Mouse (Mus musculus): ENCODE measurements around the gene Tas2r139. TPM values are rescaled to one million over a fixed set of nuclear protein-coding genes. Genes with fewer than 3 reads are reported as not detected.

The Tas2r139 gene
- not detected for total RNA-seq (2023)

DNA sequence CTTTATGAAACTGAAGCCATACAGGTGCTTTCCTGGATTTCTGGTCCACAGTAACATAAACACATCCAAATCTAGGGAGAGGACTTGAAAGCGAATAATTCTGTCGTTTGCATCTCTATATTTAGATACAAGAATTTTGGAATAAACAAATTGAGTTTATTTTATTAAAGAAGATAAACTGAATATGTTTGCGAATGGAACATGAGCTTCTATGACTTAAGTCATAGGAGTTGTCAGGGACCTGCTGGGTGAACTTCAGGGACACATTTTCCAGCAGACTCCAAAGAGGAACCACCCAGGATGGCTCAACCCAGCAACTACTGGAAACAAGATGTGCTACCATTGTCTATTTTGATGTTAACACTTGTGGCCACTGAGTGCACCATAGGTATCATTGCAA, at the start of gene Tas2r139:
Gene Tas2r139, plus strand, starts transcription at position 301 of the 400 bp plus-strand sequence.

Other genes starting within 250 kb of the Tas2r139 start
- gene Sval1, start 189.3 kb upstream of the Tas2r139 start, total RNA-seq (2023), result not detected
- not detected for gene Sval3, start 172.8 kb upstream of the Tas2r139 start, total RNA-seq (2023)
- gene Sva, start 102.5 kb upstream of the Tas2r139 start, total RNA-seq (2023), result not detected
- not detected for gene Tas2r144, start 74.4 kb downstream of the Tas2r139 start, total RNA-seq (2023)
- 10 to 100 TPM in 1 of 2 experiments, 1 to 10 TPM in 1; 7.4 to 11.6 TPM for gene Gstk1, start 105.0 kb downstream of the Tas2r139 start, total RNA-seq (2023)
- gene Tmem139, start 121.0 kb downstream of the Tas2r139 start, total RNA-seq (2023), result not detected
- gene Casp2, start 124.0 kb downstream of the Tas2r139 start, total RNA-seq (2023), result 100 to 1,000 TPM; 102 to 106 TPM
- 1 to 10 TPM; 1.4 to 1.5 TPM for gene Clcn1, start 145.7 kb downstream of the Tas2r139 start, total RNA-seq (2023)
- under 1 TPM; 0.35 to 0.53 TPM for gene Fam131b, start 183.7 kb downstream of the Tas2r139 start, total RNA-seq (2023)
- 100 to 1,000 TPM; 169 to 198 TPM for gene Zyx, start 208.7 kb downstream of the Tas2r139 start, total RNA-seq (2023)
- gene Epha1, start 232.3 kb downstream of the Tas2r139 start, total RNA-seq (2023), result under 1 TPM in 1 of 2 experiments, not detected in 1; 0.23 TPM